Mouse (Mus musculus) hindlimb bud, embryonic 11.5 days (tissue): ENCODE measurements around the gene Hist1h2ak.
"Not testable (repeated sequence)": the region's sequence is repeated elsewhere in the genome, so short reads cannot be mapped to it uniquely, and the experiment has no call there.

Experiments
- DNase-seq: peaks from one replicate; pipeline ENCODE4 v3.0.0-alpha.2; 2012; ENCODE audit warnings: low read depth, low spot score; ENCODE audit errors: extremely low spot score

Hist1h2ak gene

GRCm38 (mm10) chr13:21722373-21722925, 31.2 kb downstream of the Hist1h2ak start:
- DNase-seq: peak; percentile 69

DNA sequence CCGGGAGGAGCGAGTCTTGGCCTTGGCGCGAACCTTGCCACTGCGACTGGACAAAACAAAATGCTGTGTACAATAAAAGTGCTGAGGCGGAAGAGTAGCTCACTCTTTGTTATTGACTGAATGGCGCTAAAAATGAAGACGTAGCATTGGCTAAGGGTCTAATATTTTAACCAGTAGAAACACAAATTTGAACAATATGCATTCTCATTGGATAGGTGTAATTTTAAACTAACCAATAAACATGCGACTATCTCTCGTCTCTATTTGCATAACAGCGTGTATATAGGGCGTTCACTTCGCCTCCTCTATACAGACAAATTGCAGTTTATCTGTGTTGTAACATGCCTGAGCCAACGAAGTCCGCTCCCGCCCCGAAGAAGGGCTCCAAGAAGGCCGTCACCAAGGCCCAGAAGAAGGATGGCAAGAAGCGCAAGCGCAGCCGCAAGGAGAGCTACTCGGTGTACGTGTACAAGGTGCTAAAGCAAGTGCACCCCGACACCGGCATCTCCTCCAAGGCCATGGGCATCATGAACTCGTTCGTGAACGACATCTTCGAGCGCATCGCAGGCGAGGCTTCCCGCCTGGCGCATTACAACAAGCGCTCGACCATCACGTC, 31.8 kb downstream of the Hist1h2ak start, which contains the start of gene Hist1h2bm:
Gene Hist1h2bm, plus strand, starts transcription at position 288 of the 616 bp plus-strand sequence.
- peak; percentile 98 for DNase-seq

GRCm38 (mm10) chr13:21721107-21721756, 32.4 kb downstream of the Hist1h2ak start:
- DNase-seq: not testable (repeated sequence)

GRCm38 (mm10) chr13:21718381-21719080, 35.1 kb downstream of the Hist1h2ak start:
- DNase-seq: peak; percentile 75

GRCm38 (mm10) chr13:21717397-21718357, 36.0 kb downstream of the Hist1h2ak start, which contains the start of gene Hist1h3h:
Gene Hist1h3h (plus strand): TSS chr13:21717659.
- DNase-seq: not testable (repeated sequence)

- peak; percentile 95 for DNase-seq
Measured at GRCm38 (mm10) chr13:21716540-21717391, 36.9 kb downstream of the Hist1h2ak start.

- peak; percentile 98 for DNase-seq
Measured at GRCm38 (mm10) chr13:21715864-21716539, 37.6 kb downstream of the Hist1h2ak start, which contains the start of the genes Hist1h2bl and Hist1h2ai. Gene Hist1h2bl (minus strand): TSS chr13:21716143. Gene Hist1h2ai (plus strand): TSS chr13:21716422.

DNA sequence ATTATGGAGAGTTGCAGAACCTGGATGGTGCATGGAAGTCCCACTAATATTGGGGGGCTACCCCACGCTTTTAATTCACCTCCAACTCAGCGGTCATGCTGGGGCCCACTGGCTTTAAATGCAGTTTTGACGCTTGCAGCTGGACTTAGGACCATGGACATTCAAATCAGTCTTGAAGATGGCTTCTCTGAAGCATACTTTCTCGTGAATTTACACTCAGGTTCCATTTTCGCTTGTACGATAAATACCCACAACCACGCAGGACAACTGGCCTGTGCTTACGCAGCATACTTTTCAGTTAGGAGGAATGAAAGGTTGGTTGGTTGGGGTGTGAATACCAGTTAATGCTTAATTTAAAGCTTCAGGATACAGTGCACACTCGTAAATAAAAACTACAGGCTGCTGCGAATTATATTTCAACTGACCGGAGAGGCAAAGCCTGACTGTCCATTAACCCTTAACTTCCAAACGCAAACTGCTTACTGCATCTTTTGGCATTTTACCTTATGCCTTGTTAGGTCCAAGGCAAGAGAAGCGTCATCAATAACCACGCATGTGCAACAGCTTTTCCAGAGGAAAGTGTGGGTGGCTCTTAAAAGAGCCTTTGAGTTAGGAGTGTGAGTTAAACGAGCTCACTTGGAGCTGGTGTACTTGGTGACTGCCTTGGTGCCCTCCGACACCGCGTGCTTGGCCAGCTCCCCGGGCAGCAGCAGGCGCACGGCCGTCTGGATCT, 38.3 kb downstream of the Hist1h2ak start:
- no peak for DNase-seq

- peak; percentile 73 for DNase-seq
Measured at GRCm38 (mm10) chr13:21714725-21715124, 38.9 kb downstream of the Hist1h2ak start.

- no peak for DNase-seq
Measured at GRCm38 (mm10) chr13:21711698-21712097, 41.9 kb downstream of the Hist1h2ak start.

- DNase-seq: peak; percentile 73
Measured at GRCm38 (mm10) chr13:21710821-21711525, 42.7 kb downstream of the Hist1h2ak start.

DNA sequence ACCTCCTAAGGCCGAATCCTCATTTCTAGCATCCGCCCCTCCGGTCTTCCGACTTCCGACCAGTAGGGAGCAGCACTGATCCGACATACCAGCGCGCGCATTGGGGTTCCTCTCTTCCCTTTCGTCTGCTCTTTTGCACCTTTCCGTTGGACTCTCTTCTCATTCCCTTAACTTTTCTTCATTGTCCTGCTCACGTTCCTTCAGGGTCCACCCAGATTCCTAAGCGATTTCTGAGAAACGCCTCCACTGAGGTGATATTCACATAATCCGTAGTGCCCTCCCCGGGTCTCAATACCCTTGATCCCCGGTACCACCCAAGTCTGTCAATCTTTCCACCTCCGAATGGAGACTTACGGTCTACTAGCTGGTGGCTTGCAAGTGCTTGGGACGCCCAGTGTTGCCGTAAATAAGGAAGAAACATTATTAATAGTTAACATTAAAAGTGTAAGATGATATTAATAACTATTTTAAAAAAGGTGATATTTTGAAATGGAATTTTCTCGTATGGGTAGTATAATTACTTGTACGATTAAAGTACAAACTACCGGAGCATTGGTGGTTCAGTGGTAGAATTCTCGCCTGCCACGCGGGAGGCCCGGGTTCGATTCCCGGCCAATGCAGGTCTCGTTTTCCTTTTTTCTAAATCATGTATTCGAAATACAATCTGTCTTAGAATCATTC, 43.5 kb downstream of the Hist1h2ak start:
- DNase-seq: peak; percentile 73

- DNase-seq: no peak
Measured at GRCm38 (mm10) chr13:21706669-21707068, 47.0 kb downstream of the Hist1h2ak start.
